Mouse (Mus musculus) cerebellum, adult 9-10 months (tissue): Measurements from ENCODE around the gene Dnajc12.
"Not testable (repeated sequence)": the region's sequence is repeated elsewhere in the genome, so short reads cannot be mapped to it uniquely, and the experiment has no call there.

Experiments
- DNase-seq: peaks from one replicate; pipeline ENCODE4 v3.0.0; 2022

Dnajc12 gene

GRCm38 (mm10) chr10:63386991-63387390 is 4.7 kb downstream of the Dnajc12 start:
- no peak for DNase-seq

- no peak for DNase-seq
Measured at GRCm38 (mm10) chr10:63388948-63389347, 6.7 kb downstream of the Dnajc12 start.

GRCm38 (mm10) chr10:63396963-63397362 is 14.7 kb downstream of the Dnajc12 start:
- no peak for DNase-seq

GRCm38 (mm10) chr10:63402731-63403504 is 20.7 kb downstream of the Dnajc12 start:
- peak; percentile 80 for DNase-seq

- DNase-seq: no peak
Measured at GRCm38 (mm10) chr10:63403636-63404035, 21.4 kb downstream of the Dnajc12 start.

GRCm38 (mm10) chr10:63410162-63410956 is 28.1 kb downstream of the Dnajc12 start:
- DNase-seq: no peak

GRCm38 (mm10) chr10:63411674-63412073 is 29.4 kb downstream of the Dnajc12 start:
- DNase-seq: not testable (repeated sequence)

- DNase-seq: no peak
Measured at GRCm38 (mm10) chr10:63412756-63413155, 30.5 kb downstream of the Dnajc12 start.

- no peak for DNase-seq
Measured at GRCm38 (mm10) chr10:63415287-63415686, 33.0 kb downstream of the Dnajc12 start.

GRCm38 (mm10) chr10:63415850-63416249 is 33.6 kb downstream of the Dnajc12 start:
- no peak for DNase-seq

- no peak for DNase-seq
Measured at GRCm38 (mm10) chr10:63417061-63417460, 34.8 kb downstream of the Dnajc12 start.

- DNase-seq: no peak
Measured at GRCm38 (mm10) chr10:63421739-63422735, 39.8 kb downstream of the Dnajc12 start, which contains the start of gene Gm7075. Gm7075 (minus strand) TSS chr10:63421789.

- DNase-seq: no peak
Measured at GRCm38 (mm10) chr10:63422736-63422992, 40.4 kb downstream of the Dnajc12 start.

GRCm38 (mm10) chr10:63423591-63424474 is 41.6 kb downstream of the Dnajc12 start:
- DNase-seq: no peak

GRCm38 (mm10) chr10:63424475-63424814 is 42.2 kb downstream of the Dnajc12 start:
- no peak for DNase-seq

- DNase-seq: no peak
Measured at GRCm38 (mm10) chr10:63427146-63427545, 44.9 kb downstream of the Dnajc12 start.

GRCm38 (mm10) chr10:63428243-63429022 is 46.2 kb downstream of the Dnajc12 start:
- peak; percentile 49 for DNase-seq

- no peak for DNase-seq
Measured at GRCm38 (mm10) chr10:63429023-63429340, 46.7 kb downstream of the Dnajc12 start.

GRCm38 (mm10) chr10:63429380-63429779 is 47.1 kb downstream of the Dnajc12 start:
- DNase-seq: peak; percentile 99

GRCm38 (mm10) chr10:63429785-63430305 is 47.6 kb downstream of the Dnajc12 start, which contains the start of gene Ctnna3:
Ctnna3 (plus strand) TSS chr10:63430098.
- DNase-seq: peak; percentile 93

- DNase-seq: no peak
Measured at GRCm38 (mm10) chr10:63431221-63431736, 49.0 kb downstream of the Dnajc12 start.
